Mouse (Mus musculus) cerebellum, adult 11-12 months (tissue): ENCODE measurements around the gene Hap1.
"Not testable (repeated sequence)": the region's sequence is repeated elsewhere in the genome, so short reads cannot be mapped to it uniquely, and the experiment has no call there.

Experiments
- DNase-seq: peaks from one replicate; pipeline ENCODE4 v3.0.0; 2022

Gene Hap1

GRCm38 (mm10) chr11:100389931-100390445 is 34.1 kb upstream of the Hap1 start:
- DNase-seq, result peak; percentile 93

- DNase-seq, result peak; percentile 74
Measured at GRCm38 (mm10) chr11:100388588-100388987, 32.7 kb upstream of the Hap1 start.

DNA sequence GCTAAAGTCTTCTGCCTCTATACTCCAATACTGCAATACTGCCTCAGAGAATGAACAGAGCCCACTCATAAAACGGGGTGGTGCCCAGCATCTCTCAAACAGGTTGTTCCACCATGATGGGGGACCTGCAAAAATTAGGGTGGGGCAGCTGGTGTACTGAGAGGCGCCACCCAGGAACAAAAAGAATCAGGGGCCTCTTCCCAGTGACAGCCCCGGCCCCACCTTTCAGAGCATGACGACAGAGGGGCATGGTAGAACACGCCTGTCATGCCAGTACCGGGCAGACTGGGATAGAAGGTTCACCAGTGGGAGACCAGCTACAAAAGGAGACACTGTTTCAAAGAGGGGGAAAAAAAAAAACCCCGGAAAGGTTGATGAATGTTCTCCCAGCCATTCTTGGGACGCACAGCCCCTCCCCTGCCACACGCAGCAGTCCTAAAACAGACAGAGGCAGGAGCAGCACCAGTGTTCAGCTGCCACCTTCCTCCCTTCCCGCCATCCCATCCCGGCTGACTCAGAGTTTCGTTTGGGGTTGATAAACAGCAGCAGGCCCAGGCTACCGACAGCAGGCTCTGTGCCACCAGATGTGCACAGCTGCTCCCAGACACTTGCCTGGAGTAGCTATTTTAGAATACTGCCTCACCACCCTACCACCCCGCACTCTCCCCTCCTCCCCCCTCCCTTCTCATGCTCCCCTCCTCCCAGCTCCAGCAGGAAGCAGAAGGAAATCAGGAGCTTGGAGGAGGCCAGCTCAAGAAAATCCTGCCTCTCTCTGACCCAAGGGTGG is 31.9 kb upstream of the Hap1 start:
- no peak for DNase-seq

GRCm38 (mm10) chr11:100387111-100387510 is 31.2 kb upstream of the Hap1 start:
- DNase-seq, result no peak

GRCm38 (mm10) chr11:100386586-100386985 is 30.7 kb upstream of the Hap1 start:
- no peak for DNase-seq

DNA sequence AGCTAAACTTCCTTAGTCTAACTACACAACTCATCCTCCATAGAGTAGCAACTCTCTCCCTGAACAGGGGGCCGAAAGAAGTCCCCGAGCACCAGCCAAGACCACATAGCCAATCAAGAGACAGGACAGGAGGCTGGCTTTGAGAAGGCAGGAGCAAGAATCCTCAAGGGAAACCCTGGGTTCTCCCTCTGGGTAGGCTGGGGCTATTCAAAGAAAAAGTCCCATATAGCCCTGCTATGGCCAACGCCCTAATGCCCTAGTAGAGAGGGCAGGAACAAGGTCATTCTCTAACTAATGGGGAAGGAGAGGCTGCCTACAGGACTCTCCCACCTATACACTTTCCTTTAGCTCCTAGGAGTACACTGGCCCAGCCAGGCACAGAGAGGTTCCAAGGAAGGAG is 29.1 kb upstream of the Hap1 start:
- DNase-seq, result no peak

DNA sequence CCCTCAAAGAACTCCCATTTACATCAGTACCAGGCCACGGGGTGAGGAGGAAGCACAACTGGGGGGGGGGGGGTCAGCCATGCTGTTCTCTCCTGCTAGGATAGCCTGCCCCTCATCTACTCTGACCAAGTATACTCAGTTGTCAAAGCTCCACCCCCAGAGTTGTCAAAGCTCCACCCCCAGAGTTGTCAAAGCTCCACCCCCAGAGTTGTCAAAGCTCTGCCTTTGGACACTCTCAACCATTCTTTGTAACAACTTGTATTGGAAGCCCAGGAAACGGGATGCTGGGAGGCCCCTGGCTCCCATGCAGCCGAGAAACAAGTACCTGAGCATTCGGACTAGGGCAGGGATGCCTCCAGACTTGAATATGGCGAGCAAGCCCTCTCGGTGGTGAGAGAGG is 26.8 kb upstream of the Hap1 start:
- no peak for DNase-seq

GRCm38 (mm10) chr11:100379311-100379710 is 23.4 kb upstream of the Hap1 start:
- DNase-seq, result no peak

GRCm38 (mm10) chr11:100378446-100378845 is 22.5 kb upstream of the Hap1 start:
- no peak for DNase-seq

GRCm38 (mm10) chr11:100377989-100378388 is 22.1 kb upstream of the Hap1 start:
- DNase-seq, result no peak

DNA sequence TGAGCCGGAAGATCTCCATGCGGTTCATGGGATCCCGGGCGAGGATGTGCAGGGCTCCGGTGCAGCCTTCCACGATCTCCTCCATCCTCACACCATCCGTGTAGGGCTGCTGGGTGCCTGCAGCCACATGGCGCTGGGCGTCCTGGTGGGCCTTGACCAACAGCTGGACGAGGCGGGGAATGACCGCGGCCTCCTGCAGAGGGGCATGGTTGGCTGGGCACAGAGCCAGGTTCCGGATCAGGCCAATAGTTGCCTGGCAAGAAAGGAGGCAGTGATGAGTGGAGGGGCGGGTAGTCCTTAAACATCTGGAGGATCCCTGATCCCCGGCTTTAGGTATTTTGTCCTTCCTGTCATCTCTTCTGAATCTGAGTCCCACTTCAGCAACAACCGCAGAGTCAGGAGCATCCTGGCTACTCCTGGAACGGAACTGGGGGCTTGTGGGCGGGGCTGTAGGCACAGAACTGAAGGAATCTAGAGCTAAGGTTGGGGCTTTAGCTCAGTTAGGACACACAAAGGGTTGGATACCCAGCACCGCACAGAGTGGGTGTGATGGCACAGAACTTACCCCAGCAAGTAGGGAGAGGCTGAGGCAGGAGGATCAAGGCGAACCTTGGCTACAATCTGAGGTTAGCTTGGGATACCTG is 20.9 kb upstream of the Hap1 start:
- no peak for DNase-seq

- DNase-seq, result no peak
Measured at GRCm38 (mm10) chr11:100376005-100376404, 20.1 kb upstream of the Hap1 start.

- DNase-seq, result no peak
Measured at GRCm38 (mm10) chr11:100375127-100375526, 19.2 kb upstream of the Hap1 start.

DNA sequence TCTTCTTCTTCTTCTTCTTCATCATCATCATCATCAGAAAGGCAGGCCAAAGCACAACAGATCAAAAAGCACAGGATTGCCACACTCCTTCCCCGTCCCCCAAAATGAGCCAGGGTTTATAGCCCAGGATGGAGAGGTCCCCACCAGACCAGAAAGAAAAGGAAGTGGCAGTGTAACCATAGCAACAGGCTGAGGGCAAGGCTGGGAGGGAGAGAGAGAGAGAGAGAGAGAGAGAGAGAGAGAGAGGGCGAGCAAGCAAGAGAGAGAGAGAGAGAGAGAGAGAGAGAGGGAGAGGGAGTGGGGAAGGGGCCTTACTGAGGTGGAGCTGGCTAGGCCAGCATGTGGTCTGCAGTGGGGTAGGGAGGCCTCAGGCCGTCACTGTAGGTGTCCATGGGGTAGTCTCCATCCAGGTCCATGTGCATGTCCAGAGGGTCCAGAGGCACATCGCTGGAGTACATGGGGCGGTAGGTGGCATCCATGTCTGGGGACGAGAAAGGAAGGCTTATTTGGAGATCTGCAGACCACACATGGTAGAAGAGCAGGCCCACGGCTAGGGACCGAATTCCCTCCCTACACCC is 16.1 kb upstream of the Hap1 start:
- no peak for DNase-seq

- peak; percentile 71 for DNase-seq
Measured at GRCm38 (mm10) chr11:100369822-100370221, 13.9 kb upstream of the Hap1 start.

GRCm38 (mm10) chr11:100369145-100369544 is 13.2 kb upstream of the Hap1 start:
- no peak for DNase-seq

- DNase-seq, result peak; percentile 81
Measured at GRCm38 (mm10) chr11:100362979-100363562, 7.1 kb upstream of the Hap1 start.

DNA sequence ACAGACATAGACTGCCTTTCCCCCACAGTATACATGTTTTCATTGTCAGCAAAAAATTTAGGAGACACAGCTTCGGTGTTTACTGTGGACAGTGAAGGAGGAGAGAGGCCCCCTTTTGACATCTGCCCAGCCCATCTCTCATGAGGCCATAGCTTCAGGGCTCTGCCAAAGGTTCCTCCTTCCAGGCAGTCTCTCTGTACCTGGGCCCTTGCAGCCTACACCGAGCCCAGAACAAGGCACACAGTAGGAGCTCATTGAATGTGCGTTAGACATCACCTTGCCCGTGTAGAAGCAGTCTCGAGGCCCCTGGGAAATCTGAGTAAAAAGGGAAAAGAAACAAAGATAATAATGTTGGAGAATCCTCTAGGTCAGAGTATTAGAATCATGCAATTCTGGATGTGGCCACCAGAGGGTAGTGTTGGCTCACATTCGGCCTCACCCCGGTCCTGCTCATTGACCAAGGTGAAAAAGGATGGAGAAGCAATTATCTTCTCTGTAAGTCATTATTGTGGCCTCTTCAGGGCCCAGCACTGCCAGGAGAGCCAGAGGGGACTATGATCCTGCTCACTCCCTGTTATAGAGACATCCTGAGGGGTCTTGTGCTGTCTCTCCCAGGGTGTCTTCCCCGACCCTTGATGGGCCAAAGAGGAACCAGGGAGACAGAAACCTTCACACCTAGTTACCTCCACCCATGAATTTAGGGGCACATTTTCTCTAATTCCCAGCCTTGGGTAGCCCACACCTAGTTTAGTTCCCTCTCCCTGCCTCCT is 6.5 kb upstream of the Hap1 start:
- peak; percentile 73 for DNase-seq

GRCm38 (mm10) chr11:100361059-100361458 is 5.1 kb upstream of the Hap1 start:
- DNase-seq, result not testable (repeated sequence)

GRCm38 (mm10) chr11:100360175-100360574 is 4.2 kb upstream of the Hap1 start:
- no peak for DNase-seq

- peak; percentile 34 for DNase-seq
Measured at GRCm38 (mm10) chr11:100357408-100357807, 1.5 kb upstream of the Hap1 start.

DNA sequence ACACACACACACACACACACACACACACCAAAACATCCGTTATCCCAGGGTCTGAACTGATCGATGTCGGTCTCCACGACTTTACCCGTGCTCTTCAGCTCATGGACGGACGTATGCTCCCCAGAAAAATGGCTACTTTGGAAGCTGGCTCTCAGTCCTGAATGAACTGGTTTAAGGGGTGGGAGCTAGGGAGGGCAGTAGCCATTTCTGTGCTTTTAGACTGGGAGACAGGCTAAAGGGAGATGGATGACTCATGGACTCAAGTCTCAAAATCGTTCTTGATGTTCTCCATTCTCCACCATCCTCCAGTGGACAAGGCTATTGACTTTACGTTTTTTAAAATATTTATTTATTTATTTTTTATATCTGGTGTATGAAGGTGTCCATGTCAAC is 887 bp upstream of the Hap1 start:
- no peak for DNase-seq
